Mouse (Mus musculus) adipose tissue, adult 10 weeks (tissue): Measurements from ENCODE around the gene Erlin1. TPM values are rescaled to one million over a fixed set of nuclear protein-coding genes. Genes with fewer than 3 reads are reported as not detected.

Source experiments
- polyA plus RNA-seq: library from polyadenylated mRNA; stranded (reverse); fragments of 350-450 nt; fragmentation: Illumina TruSeq; extraction: RNeasy Lipid Tissue Mini Kit (QIAGEN cat#74804); gene quantifications from one replicate; pipeline ENCODE4 v1.2.3, GENCODE M21; 2014; ENCODE audit warnings: low read depth, low replicate concordance

Gene Erlin1
- 17.7 TPM for polyA plus RNA-seq

DNA sequence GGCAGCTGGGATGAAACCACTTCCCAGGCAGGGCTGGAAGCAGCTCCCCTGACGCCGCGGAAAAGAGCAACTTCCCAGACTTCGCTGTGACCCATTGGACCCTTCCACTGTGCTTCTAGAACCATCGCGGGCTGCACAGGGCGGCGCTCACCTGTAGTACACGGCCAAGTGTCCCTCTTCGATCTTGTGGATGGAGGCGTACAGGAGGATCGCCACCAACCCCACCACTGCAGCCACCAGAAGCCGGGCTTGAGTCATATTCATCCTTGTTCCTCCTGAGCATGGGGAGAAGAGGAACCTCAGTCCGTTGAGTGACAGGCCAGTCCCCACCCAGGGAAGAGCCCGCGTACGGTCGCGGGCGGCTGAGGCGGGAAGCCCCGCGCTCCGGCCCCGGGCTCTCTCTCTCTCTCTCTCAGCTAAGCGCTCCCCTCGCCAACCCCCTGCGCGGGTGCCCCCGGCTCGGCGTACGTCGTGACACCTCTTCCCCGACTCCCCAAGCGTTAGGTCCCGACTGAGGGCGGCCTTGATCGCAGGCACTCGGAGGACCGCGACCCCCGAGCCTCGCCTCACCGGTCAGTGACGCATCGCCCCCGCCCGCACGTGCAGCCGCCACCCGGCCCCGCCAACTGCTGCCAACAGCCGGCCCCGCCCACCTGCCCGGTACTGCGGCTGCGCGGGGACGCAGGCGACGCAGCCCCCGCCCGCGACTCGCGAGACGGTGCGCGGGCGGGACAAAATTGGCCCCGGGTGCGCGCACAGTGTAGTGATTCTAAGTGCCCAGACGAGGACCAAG lies at the start of gene Erlin1:
Erlin1 (minus strand) TSS at position 665 of the 793 bp plus-strand sequence.

GRCm38 (mm10) chr19:44106831-44107660 lies 37.5 kb upstream of the Erlin1 start, which contains the start of gene Chuk:
Gene Chuk (minus strand): TSS chr19:44107480.

GRCm38 (mm10) chr19:44028972-44029371 lies 40.6 kb downstream of the Erlin1 start, which contains the start of gene Cyp2c23:
Gene Cyp2c23 (minus strand): TSS chr19:44029208.

GRCm38 (mm10) chr19:43986069-43986794 lies 83.4 kb downstream of the Erlin1 start, which contains the start of gene Cpn1:
Gene Cpn1 (minus strand): TSS chr19:43986556.

Other genes with a start within 250 kb of the Erlin1 start
- gene Dnmbp, start 129.6 kb downstream of the Erlin1 start, polyA plus RNA-seq, result 24.3 TPM
- 18.4 TPM for gene Cpn1, start 83.2 kb downstream of the Erlin1 start, polyA plus RNA-seq
- 0.21 TPM for gene Cyp2c23, start 40.6 kb downstream of the Erlin1 start, polyA plus RNA-seq
- 54.5 TPM for gene Chuk, start 37.7 kb upstream of the Erlin1 start, polyA plus RNA-seq
- gene Cwf19l1, start 66.1 kb upstream of the Erlin1 start, polyA plus RNA-seq, result 13.9 TPM
- gene Bloc1s2, start 76.7 kb upstream of the Erlin1 start, polyA plus RNA-seq, result 41.8 TPM
- 0.89 TPM for gene Pkd2l1, start 122.7 kb upstream of the Erlin1 start, polyA plus RNA-seq
- gene Scd3, start 133.5 kb upstream of the Erlin1 start, polyA plus RNA-seq, result 4.5 TPM
- 390 TPM for gene Scd2, start 223.9 kb upstream of the Erlin1 start, polyA plus RNA-seq